Mouse (Mus musculus): ENCODE measurements around the gene Cep350. TPM values are rescaled to one million over a fixed set of nuclear protein-coding genes. Genes with fewer than 3 reads are reported as not detected.

Gene Cep350
- polyA plus RNA-seq, 1 experiment from 2014 or later = 8.1 TPM

DNA sequence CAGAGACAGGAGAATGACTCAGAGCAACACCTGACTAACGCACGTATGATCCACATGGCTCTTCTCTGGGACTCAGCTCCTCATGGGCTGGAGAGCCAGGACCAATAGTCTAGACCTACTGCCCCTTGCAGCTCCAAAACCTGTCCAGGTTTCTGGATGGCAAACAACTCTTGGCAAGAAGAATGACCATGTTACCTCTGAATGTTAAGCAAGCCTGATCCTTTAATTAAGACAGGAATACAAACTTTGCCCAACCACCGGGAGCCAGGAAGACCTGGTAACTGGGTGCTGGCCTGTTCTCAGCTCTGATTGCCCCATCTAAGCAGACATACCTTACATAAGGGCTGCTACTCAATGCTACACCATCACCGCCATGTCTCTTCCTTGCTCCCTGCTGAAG lies 164.8 kb downstream of the Cep350 start:
- Histone ChIP-seq H3K27me3 (replicated peaks; ENCODE audit: control insufficient read depth, insufficient read depth, low read length) (no peaks in the 10 kb centered on the region), H3K36me3 (ENCODE audit: control insufficient read depth, insufficient read depth, low read length) (peaks cover 2% of the 10 kb centered on the region; the same call in 1 of the 2 replicates), H3K27ac (ENCODE audit: low read depth, low read length) (no peak overlapping the region), H3K4me3 (ENCODE audit: low read depth, low read length) (no peak overlapping the region), H3K9ac (ENCODE audit: low read length) (no peak overlapping the region), H3K9me3 (replicated peaks; ENCODE audit: control insufficient read depth, low read length) (no peaks in the 10 kb centered on the region), H3K4me2 (ENCODE audit: low read length) (no peak overlapping the region), H3K4me1 (ENCODE audit: control insufficient read depth, insufficient read depth, low read length) (peaks cover 14% of the 10 kb centered on the region)
- DNase-seq (ENCODE audit: low spot score) = no peak
- WGBS = 99% methylated on average over 4 of the region's 4 CpGs
- no peak for ATAC-seq

DNA sequence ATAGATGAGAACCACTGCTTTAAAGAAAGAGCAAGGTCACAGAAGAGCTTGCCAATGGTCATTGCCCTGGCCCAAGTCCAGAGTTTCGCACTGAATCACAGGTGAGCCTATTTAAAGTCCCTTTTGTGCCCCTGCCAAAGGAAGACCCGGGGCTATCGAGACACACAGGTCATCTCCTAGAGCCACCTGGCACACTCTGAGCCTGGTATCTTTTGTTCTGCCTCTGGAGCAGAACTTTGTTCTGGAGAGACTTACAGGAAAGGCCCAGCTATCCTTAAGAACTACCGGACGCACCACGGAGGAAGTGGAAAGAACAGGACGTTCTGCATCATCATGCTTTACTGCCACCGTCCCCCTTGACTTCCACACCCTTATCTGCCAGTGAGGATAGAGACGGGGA lies 167.4 kb downstream of the Cep350 start:
- no peak for ATAC-seq

DNA sequence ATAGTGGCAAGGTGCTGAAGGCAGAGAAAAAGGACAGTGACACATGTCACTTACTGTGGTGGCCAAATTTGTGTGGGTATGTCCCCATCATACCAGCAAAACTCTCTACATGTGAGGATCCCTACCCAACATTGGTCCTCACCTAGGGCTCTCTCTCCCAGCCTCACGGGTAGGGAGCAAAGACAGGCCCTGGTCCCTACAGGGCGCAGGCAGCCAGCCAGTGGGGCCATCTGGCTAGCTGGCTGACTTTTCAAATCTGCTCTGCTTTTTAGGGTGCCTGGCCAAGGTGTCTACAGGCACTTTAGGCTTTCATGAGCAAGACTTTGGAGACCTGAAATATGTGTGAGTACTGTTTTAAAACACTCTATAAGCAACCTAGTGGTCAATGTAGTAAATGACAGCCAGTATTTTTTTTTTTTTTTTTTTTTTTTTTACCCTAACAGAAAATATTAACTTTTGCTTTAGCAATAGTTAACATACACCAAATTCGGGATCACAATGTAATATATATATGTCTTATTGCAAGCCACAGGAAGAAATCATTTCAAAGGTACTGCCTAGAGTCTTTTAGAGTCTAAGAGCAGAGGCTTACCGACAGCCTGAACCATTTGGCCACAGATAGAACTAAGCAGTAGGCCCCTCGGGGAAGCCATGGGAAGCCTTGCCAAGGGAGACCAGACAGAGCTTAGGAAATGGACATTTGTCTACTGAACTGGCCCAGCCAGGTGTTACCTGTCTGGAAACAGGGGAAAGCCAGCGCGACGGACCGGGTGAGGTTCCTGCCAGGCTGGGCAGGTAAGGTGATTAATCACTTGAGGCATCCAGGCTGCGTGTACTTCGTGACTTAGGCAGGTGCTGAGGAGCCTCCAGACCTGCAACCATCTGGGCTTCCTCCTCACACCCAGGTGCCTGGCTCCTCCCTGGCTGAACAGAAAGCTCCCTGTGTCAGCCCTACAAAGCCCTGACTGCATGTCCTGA lies 171.8 kb downstream of the Cep350 start:
- Histone ChIP-seq H3K4me1 (ENCODE audit: control insufficient read depth, insufficient read depth, low read length) (peaks cover 2% of the 10 kb centered on the region; the same call in 1 of the 2 replicates), H3K27ac (ENCODE audit: low read depth, low read length) (no peak overlapping the region), H3K9me3 (replicated peaks; ENCODE audit: control insufficient read depth, low read length) (no peaks in the 10 kb centered on the region), H3K4me3 (ENCODE audit: low read depth, low read length) (no peak overlapping the region), H3K36me3 (ENCODE audit: control insufficient read depth, insufficient read depth, low read length) (peaks cover 11% of the 10 kb centered on the region), H3K9ac (ENCODE audit: low read length) (no peak overlapping the region), H3K4me2 (ENCODE audit: low read length) (no peak overlapping the region), H3K27me3 (replicated peaks; ENCODE audit: control insufficient read depth, insufficient read depth, low read length) (no peaks in the 10 kb centered on the region)
- DNase-seq (ENCODE audit: low spot score) (no peak), ATAC-seq (no peak)
- 91% methylated on average over 11 of the region's 11 CpGs for WGBS

More for the DNA sequence above, 167.4 kb downstream of the Cep350 start:
- Histone ChIP-seq H3K9me3 (replicated peaks; ENCODE audit: control insufficient read depth, low read length) (no peaks in the 10 kb centered on the region), H3K27me3 (replicated peaks; ENCODE audit: control insufficient read depth, insufficient read depth, low read length) (no peaks in the 10 kb centered on the region), H3K4me2 (ENCODE audit: low read length) (no peak overlapping the region), H3K4me1 (ENCODE audit: control insufficient read depth, insufficient read depth, low read length) (peaks cover 6% of the 10 kb centered on the region), H3K4me3 (ENCODE audit: low read depth, low read length) (no peak overlapping the region), H3K9ac (ENCODE audit: low read length) (no peak overlapping the region), H3K36me3 (ENCODE audit: control insufficient read depth, insufficient read depth, low read length) (peaks cover 11% of the 10 kb centered on the region), H3K27ac (ENCODE audit: low read depth, low read length) (no peak overlapping the region)
- DNase-seq (ENCODE audit: low spot score) = no peak
- 93% methylated on average over 9 of the region's 9 CpGs for WGBS

DNA sequence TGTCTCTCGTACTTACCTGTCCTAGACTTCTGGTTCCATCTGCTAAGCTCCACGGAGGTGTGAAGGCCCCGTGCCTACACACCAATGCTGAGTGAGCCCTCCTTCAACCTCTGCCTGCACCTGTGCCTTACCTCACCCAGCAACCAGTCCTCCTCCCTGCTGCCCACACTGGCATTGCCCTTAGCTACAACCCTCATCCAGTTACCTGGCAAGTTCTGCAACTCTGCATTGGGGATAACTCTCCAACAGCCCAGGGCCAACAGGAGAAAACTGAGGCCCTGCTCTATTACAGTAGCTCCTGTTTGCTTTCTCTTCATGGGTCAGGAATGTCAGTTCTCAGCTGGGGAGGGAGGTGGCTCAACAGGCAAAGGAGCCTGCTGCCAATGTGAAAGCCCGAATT lies 175.1 kb downstream of the Cep350 start:
- no peaks in the 10 kb centered on the region for H3K27me3 ChIP-seq (replicated peaks; ENCODE audit: control insufficient read depth, insufficient read depth, low read length)
- H3K9me3 ChIP-seq (replicated peaks; ENCODE audit: control insufficient read depth, low read length) = no peaks in the 10 kb centered on the region
- WGBS = 92% methylated on average over 4 of the region's 4 CpGs

DNA sequence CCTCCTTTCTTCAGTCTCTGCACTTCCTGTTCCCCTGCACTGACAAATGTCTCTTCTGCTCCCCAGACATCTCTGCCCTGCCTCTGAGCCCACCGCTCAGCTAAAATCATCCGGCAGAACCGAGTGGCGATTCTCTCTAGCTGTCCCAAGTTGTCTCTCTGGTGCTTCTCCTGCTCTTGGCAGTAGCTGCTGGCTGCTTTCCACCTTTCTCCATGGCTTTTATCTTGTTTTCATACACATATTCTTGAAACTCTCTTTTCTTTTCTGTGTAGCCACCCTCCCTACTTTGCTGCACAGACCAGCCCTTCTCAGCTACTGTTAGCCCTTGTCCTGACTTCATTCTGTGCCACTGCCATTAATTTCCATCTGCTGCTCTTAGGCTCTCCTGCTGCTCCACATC lies 175.6 kb downstream of the Cep350 start:
- no peak for ATAC-seq

More for the DNA sequence above, 175.1 kb downstream of the Cep350 start:
- H3K9ac ChIP-seq (ENCODE audit: low read length) = no peak overlapping the region
- DNase-seq (ENCODE audit: low spot score) (no peak), ATAC-seq (no peak)
- no peak overlapping the region for H3K4me2 ChIP-seq (ENCODE audit: low read length)
- no peak overlapping the region for H3K27ac ChIP-seq (ENCODE audit: low read depth, low read length)
- peaks cover 2% of the 10 kb centered on the region; the same call in 1 of the 2 replicates for H3K4me1 ChIP-seq (ENCODE audit: control insufficient read depth, insufficient read depth, low read length)
- peaks cover 18% of the 10 kb centered on the region for H3K36me3 ChIP-seq (ENCODE audit: control insufficient read depth, insufficient read depth, low read length)
- H3K4me3 ChIP-seq (ENCODE audit: low read depth, low read length) = no peak overlapping the region

DNA sequence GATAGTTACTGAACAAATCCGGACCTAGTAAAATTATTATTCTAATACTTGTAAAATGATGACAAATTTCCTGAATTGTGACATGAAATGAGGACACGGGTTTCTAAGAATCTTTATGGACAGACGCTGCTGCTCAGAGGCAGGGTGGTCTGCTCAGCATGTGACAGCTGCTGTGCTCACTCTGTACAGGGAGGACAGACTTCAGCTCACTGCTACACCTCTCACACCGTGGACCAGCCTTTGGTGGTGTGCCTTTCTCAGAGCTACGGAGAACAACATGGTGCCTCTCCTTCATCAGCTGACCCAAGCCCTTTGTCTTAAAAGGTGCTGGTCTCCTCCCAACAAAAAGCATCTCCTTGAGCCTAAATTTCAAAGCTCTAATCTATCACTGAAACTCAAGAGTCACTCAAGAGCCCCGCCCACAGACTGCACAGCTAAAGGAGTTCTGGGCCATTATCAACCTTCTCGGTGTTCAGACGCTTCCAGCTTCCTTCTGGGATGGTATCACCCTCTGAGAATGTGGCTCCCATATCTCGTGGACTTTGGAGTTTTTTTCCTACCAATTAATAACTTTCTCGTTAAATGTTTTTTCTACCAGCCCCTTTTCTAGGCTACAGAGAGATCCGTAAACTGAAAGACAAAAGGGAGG lies 176.2 kb downstream of the Cep350 start:
- peaks cover 2% of the 10 kb centered on the region; the same call in 1 of the 2 replicates for H3K4me1 ChIP-seq (ENCODE audit: control insufficient read depth, insufficient read depth, low read length)
- peaks cover 12% of the 10 kb centered on the region; the same call in 1 of the 2 replicates for H3K36me3 ChIP-seq (ENCODE audit: control insufficient read depth, insufficient read depth, low read length)
- no peak overlapping the region for H3K27ac ChIP-seq (ENCODE audit: low read depth, low read length)
- H3K27me3 ChIP-seq (replicated peaks; ENCODE audit: control insufficient read depth, insufficient read depth, low read length) = no peaks in the 10 kb centered on the region
- H3K4me3 ChIP-seq (ENCODE audit: low read depth, low read length) = no peak overlapping the region
- DNase-seq (ENCODE audit: low spot score) (no peak), ATAC-seq (no peak)
- H3K9ac ChIP-seq (ENCODE audit: low read length) = no peak overlapping the region
- no peaks in the 10 kb centered on the region for H3K9me3 ChIP-seq (replicated peaks; ENCODE audit: control insufficient read depth, low read length)
- no peak overlapping the region for H3K4me2 ChIP-seq (ENCODE audit: low read length)
- WGBS = 68% methylated on average over 11 of the region's 11 CpGs

More for the DNA sequence above, 175.6 kb downstream of the Cep350 start:
- no peaks in the 10 kb centered on the region for H3K27me3 ChIP-seq (replicated peaks; ENCODE audit: control insufficient read depth, insufficient read depth, low read length)
- peaks cover 13% of the 10 kb centered on the region; the same call in 1 of the 2 replicates for H3K36me3 ChIP-seq (ENCODE audit: control insufficient read depth, insufficient read depth, low read length)
- H3K9me3 ChIP-seq (replicated peaks; ENCODE audit: control insufficient read depth, low read length) = no peaks in the 10 kb centered on the region
- no peak overlapping the region for H3K4me3 ChIP-seq (ENCODE audit: low read depth, low read length)
- no peak overlapping the region for H3K9ac ChIP-seq (ENCODE audit: low read length)
- H3K4me2 ChIP-seq (ENCODE audit: low read length) = no peak overlapping the region
- no peak for DNase-seq (ENCODE audit: low spot score)
- 69% methylated on average over 4 of the region's 4 CpGs for WGBS
- peaks cover 2% of the 10 kb centered on the region; the same call in 1 of the 2 replicates for H3K4me1 ChIP-seq (ENCODE audit: control insufficient read depth, insufficient read depth, low read length)
- no peak overlapping the region for H3K27ac ChIP-seq (ENCODE audit: low read depth, low read length)

DNA sequence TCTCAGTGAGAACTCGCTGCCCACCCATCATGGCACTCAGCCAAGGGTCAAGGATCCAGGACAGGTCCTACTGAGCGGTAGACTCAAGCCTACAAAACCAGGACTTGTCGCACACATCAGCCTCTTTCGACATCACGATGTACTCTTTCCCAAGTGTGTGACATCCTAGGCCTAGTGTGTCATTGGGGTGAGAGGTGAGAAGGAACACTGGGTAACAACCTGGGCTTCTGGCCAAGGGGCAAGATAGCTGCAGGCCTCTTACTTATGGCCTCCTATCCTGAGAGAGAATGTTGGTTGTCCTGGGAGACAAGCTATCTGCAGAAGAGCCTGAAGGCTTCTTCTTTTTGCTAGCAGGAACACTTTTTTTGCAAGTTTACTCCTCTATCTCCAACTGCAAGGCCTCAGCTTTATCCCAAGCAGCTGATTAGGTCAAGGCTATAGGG lies 177.2 kb downstream of the Cep350 start:
- H3K27me3 ChIP-seq (replicated peaks; ENCODE audit: control insufficient read depth, insufficient read depth, low read length) = no peaks in the 10 kb centered on the region
- WGBS = 92% methylated on average over 5 of the region's 5 CpGs
- peaks cover 4% of the 10 kb centered on the region; the same call in 1 of the 2 replicates for H3K4me1 ChIP-seq (ENCODE audit: control insufficient read depth, insufficient read depth, low read length)
- no peak for ATAC-seq
- no peak overlapping the region for H3K4me3 ChIP-seq (ENCODE audit: low read depth, low read length)
- no peak for DNase-seq (ENCODE audit: low spot score)
- no peak overlapping the region for H3K4me2 ChIP-seq (ENCODE audit: low read length)
- H3K36me3 ChIP-seq (ENCODE audit: control insufficient read depth, insufficient read depth, low read length) = peaks cover 12% of the 10 kb centered on the region; the same call in 1 of the 2 replicates
- no peaks in the 10 kb centered on the region for H3K9me3 ChIP-seq (replicated peaks; ENCODE audit: control insufficient read depth, low read length)
- no peak overlapping the region for H3K27ac ChIP-seq (ENCODE audit: low read depth, low read length)
- no peak overlapping the region for H3K9ac ChIP-seq (ENCODE audit: low read length)

Measured in forebrain, embryonic 14.5 days (tissue).